Mouse (Mus musculus): ENCODE data around the gene Atp10a. TPM values are rescaled to one million over a fixed set of nuclear protein-coding genes. Genes with fewer than 3 reads are reported as not detected.

Atp10a gene
- total RNA-seq, 2 experiments from 2014 or later, result 1.7 to 1.8 TPM

GRCm38 (mm10) chr7:58686997-58687396, 31.0 kb downstream of the Atp10a start:
- no peak for ATAC-seq (replicated peaks; ENCODE audit: low FRiP score, poor library complexity, severe bottlenecking)

GRCm38 (mm10) chr7:58690069-58690923, 34.3 kb downstream of the Atp10a start:
- ATAC-seq (replicated peaks; ENCODE audit: low FRiP score, poor library complexity, severe bottlenecking), result no peak

DNA sequence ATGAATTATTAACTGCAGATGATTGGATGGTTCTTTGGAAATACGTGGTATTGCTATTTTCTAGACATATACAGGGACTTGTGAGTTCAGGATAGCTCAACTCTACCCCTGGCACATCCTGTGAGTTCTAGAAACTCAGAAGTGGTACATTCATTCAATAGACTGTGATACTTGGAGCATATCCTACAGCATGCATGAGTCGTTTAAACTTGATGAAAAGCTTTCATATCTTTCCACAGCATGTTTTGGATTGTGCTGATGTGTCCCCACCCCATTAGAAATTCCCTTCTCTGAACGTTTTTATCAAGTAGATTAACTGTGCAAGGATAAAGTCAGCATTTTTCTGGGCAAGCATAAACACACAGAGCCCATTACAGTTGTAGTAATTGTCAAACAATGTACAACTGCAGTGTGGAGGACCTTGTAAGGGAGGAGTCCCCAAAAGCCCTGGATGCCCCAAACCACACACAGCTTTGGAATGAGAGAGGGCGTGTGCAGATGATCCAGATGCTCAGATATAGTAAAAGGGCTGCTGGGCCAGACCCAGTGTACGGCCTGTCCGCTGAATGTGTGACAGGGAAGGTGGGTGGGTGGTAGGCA, 35.1 kb downstream of the Atp10a start:
- ATAC-seq (replicated peaks; ENCODE audit: low FRiP score, poor library complexity, severe bottlenecking), result no peak

GRCm38 (mm10) chr7:58692704-58693103, 36.7 kb downstream of the Atp10a start:
- no peak for ATAC-seq (replicated peaks; ENCODE audit: low FRiP score, poor library complexity, severe bottlenecking)

DNA sequence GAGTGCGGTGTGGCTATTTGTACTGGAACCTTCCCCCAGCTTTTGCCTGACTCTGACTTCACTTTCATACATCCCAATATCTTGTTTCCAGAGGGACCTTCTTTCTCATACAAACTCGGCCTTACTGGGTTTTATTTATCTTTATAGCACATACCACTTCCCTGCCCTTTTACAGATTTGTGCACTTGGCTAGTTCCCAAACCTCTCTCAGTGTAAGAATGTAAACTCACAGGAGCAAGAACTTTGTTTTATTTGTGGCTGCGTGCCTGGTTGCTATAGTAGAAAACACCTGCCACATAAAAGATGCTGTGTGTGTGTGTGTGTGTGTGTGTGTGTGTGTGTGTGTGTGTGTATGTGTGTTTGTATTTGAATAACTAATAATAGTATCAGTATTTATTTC, 37.4 kb downstream of the Atp10a start:
- ATAC-seq (replicated peaks; ENCODE audit: low FRiP score, poor library complexity, severe bottlenecking), result no peak

DNA sequence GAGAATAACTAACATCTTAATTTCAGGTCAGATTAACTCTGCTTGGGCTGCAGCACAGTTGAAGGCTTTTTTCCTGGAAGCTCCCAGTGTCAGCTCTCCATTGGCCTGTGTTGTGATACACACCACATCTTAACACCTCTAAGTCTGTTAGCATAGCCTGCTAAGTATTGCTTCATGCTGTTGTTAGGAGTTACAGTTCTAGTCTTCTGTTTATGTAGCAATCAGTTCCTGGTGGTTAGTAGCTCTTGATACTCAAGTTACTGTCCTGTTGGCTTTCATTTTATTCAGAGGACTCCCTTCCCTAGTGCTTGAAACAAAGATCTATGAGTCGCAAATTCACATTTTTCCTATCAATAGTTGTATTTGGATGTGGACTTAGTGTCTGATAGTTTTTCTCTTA, 39.7 kb downstream of the Atp10a start:
- no peak for ATAC-seq (replicated peaks; ENCODE audit: low FRiP score, poor library complexity, severe bottlenecking)

- ATAC-seq (replicated peaks; ENCODE audit: low FRiP score, poor library complexity, severe bottlenecking), result no peak
Measured at GRCm38 (mm10) chr7:58697092-58697491, 41.1 kb downstream of the Atp10a start.

- ATAC-seq (replicated peaks; ENCODE audit: low FRiP score, poor library complexity, severe bottlenecking), result no peak
Measured at GRCm38 (mm10) chr7:58698738-58699442, 42.9 kb downstream of the Atp10a start.

DNA sequence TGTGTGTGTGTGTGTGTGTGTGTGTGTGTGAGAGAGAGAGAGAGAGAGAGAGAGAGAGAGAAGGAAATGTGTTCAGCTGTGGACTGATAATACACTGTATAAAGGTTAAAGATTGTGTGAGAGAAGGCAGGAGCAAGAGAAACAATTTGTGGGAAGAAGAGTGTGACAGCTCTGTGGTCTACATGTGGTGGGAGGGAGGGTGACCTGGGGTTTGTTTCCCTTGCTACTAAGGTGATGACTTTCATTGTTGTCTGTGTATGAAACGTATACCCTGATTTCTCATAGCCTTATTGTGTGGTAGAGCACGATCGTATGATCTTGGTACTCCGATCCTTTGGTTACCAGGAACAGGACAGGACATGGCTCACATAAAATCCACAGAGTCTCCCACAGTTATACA, 45.3 kb downstream of the Atp10a start:
- ATAC-seq (replicated peaks; ENCODE audit: low FRiP score, poor library complexity, severe bottlenecking), result no peak

GRCm38 (mm10) chr7:58705158-58705557, 49.2 kb downstream of the Atp10a start:
- ATAC-seq (replicated peaks; ENCODE audit: low FRiP score, poor library complexity, severe bottlenecking), result no peak

GRCm38 (mm10) chr7:58709306-58709705, 53.3 kb downstream of the Atp10a start:
- ATAC-seq (replicated peaks; ENCODE audit: low FRiP score, poor library complexity, severe bottlenecking), result no peak

GRCm38 (mm10) chr7:58710312-58710711, 54.3 kb downstream of the Atp10a start:
- ATAC-seq (replicated peaks; ENCODE audit: low FRiP score, poor library complexity, severe bottlenecking), result no peak

DNA sequence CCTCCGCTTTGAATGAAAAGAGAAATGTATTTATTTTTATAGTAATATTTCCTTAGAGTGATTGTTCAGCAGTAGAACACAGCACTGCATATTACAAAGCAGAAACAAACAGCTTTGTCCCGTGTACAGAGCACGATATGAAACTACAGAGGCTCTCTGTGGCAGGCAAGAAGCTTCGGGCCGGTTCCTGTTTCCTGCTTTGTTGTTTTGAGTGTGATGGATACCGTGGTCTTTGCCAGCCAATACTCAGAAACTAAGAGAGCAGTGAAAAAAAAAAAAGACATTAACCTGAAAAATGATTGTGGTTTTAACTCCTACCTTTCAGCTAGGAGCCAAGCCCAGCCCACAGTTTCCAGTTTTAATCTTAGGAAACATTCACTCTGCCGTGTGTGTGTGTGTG, 55.8 kb downstream of the Atp10a start:
- no peak for ATAC-seq (replicated peaks; ENCODE audit: low FRiP score, poor library complexity, severe bottlenecking)

DNA sequence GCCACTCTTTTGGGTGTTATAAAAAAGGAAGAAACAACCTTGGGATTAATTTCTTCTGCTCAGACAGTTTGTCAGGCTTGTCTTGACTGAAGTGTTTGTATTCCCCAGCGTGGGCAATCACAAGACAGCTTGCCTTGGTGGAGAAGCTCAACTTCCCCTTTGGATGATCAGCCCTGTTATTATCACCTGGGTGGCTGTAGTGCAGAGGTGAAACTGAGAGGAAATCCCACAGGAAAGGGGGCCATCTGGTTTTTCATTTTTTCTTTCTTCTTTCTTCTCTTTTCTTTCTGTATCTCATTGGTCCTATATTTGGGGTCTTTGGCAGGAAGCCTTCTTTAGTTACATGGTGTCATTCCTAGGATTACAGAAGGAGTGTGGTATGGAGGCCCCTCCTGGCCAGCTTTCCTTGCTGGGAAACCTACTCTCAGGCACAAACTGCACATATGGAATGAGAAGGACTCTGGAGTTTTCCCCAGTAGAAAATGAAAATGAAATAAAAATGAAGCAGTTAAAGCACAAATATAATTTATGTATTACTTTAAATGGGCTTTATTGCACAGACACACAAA, 59.7 kb downstream of the Atp10a start:
- no peak for ATAC-seq (replicated peaks; ENCODE audit: low FRiP score, poor library complexity, severe bottlenecking)

GRCm38 (mm10) chr7:58716626-58717025, 60.7 kb downstream of the Atp10a start:
- ATAC-seq (replicated peaks; ENCODE audit: low FRiP score, poor library complexity, severe bottlenecking), result no peak

DNA sequence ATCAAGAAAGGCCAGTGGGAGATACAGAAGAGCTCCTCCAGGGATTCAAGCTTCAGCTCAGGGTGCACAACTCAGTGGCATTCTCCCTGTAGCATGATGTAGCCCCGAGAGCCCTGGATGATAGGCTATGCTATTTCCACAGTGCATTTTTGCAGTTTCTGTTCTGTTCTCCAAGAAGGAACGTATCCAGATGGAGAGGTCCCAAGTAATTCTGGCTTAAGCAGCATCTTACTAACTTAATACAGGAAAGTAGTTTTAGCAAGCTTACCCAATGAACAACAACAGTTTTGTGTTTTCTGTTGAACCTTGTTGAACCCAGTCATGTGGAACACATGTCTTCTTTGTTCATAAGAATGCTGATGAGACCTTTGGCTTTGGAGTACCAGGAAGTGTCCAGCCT, 62.6 kb downstream of the Atp10a start:
- no peak for ATAC-seq (replicated peaks; ENCODE audit: low FRiP score, poor library complexity, severe bottlenecking)

GRCm38 (mm10) chr7:58719218-58719938, 63.4 kb downstream of the Atp10a start:
- no peak for ATAC-seq (replicated peaks; ENCODE audit: low FRiP score, poor library complexity, severe bottlenecking)

- no peak for ATAC-seq (replicated peaks; ENCODE audit: low FRiP score, poor library complexity, severe bottlenecking)
Measured at GRCm38 (mm10) chr7:58722250-58722649, 66.3 kb downstream of the Atp10a start.

DNA sequence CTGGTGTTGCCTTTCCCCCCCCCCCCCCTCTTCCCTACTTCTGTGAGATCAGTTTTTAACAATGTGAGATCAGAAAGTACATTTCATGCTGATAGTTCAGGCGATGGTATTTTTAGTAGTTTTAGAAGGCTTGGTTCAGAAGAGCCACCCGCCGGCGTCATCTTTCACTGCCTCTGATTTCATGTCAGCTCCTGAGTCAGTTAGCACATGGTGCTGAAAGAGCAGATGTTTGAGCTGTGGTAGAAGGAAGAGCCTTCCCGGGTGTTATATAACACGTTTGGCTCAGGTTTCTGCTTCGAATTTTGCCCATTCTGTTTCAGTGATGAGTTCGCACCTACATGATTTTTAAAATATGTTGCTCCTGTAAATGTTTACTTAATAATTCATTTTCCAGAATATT, 74.2 kb downstream of the Atp10a start:
- ATAC-seq (replicated peaks; ENCODE audit: low FRiP score, poor library complexity, severe bottlenecking), result no peak

DNA sequence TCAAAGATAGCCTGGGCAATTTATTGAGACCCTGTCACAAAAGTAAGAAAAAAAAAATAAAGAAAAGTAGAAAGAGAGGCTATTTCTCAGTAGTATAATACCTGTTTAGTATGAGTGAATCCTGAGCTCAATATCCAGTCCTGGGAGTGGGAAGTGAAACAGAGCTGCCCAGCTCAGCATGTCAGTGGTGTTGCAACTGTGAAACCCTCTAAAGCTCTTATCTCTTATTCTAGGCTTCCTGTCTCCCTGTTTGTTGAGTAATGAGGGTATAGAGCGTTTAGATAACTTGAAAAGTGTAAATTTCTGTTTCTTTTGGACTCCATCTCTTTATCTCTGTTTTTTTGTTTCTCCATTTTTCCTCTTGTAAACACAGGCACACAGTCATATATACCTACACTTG, 74.9 kb downstream of the Atp10a start:
- no peak for ATAC-seq (replicated peaks; ENCODE audit: low FRiP score, poor library complexity, severe bottlenecking)

Data from erythroblast, adult 5-6 weeks (primary cell).